Mouse (Mus musculus): ENCODE results near the gene Sstr5. TPM values are rescaled to one million over a fixed set of nuclear protein-coding genes. Genes with fewer than 3 reads are reported as not detected.

Gene Sstr5
- polyA plus RNA-seq, 1 experiment from 2014 or later = 0.10 TPM

DNA sequence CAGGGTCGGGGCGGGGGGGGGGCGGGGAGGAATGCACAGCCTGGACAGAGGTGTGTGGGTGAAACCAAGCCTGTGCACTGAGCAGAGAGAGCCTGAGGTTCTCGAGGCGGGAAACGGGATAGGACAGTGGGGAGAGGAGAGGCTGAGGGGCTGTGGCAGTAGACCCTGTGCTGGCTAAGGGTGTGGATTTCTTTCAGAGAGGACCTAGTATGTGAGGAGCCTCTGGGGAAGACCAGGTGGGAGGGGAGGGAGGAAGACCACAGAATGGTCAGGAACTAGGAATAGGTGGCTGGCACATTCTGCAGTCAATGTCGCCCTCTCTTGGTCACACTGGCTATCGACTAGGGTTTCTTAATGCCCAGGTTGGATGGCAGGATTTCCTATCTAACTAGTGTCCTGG is 27.3 kb downstream of the Sstr5 start:
- Histone ChIP-seq H3K9me3 (replicated peaks) (no peaks in the 10 kb centered on the region), H3K9ac (no peak overlapping the region), H3K4me3 (no peak overlapping the region), H3K4me1 (peaks cover 7% of the 10 kb centered on the region), H3K27ac (no peak overlapping the region), H3K4me2 (no peak overlapping the region), H3K27me3 (peaks cover 69% of the 10 kb centered on the region), H3K36me3 (ENCODE audit: poor library complexity, severe bottlenecking) (no peaks in the 10 kb centered on the region)
- peak; percentile 48; the same call in 1 of the 2 replicates for ATAC-seq
- whole genome bisulfite sequencing = 29% methylated on average over 8 of the region's 8 CpGs

DNA sequence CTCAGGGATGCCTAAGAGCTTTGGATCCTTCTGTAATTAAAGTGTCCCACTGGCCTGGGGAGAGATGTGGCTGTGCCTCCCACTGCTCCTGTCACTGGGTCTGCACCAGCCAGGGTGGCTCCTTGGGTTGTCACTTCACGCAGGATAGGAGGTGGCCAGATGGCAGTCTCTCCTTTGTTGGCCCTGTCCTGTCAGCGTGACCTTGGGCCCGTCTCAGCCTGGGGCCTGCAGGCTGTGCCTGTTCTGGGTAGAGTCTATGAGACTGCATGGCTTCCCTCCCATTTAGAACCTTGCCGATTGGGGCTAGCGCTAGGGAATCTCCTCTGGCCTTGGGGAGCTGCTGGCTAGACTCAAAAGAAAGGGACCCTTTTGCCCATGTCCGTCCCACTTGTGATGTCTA is 28.8 kb downstream of the Sstr5 start:
- Histone ChIP-seq H3K4me3 (no peak overlapping the region), H3K36me3 (ENCODE audit: poor library complexity, severe bottlenecking) (no peaks in the 10 kb centered on the region), H3K4me1 (peaks cover 1% of the 10 kb centered on the region; the same call in 1 of the 2 replicates), H3K9me3 (replicated peaks) (no peaks in the 10 kb centered on the region), H3K4me2 (no peak overlapping the region), H3K27me3 (peaks cover 59% of the 10 kb centered on the region), H3K9ac (no peak overlapping the region), H3K27ac (no peak overlapping the region)
- 70% methylated on average over 6 of the region's 6 CpGs for WGBS
- ATAC-seq = no peak

DNA sequence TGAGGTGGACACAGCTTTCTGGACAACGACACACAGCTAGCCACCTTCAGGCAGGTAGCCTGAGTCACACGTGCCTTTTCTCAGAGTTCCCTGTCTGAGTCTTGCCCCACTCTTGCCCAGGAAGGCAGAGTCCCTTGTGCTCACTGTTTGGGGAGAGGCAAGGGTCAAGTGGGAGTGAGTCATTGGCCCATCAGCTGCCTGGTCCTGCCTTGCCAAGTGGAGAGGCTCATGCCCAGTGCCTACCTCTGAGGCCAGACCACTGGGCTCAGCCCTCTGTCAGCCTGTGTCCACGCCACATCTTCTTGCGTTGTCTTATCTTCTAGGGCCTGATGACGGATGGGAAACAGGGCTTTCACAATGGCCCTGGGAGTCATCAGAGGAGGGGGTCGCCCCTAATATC is 29.3 kb downstream of the Sstr5 start:
- no peaks in the 10 kb centered on the region for H3K9me3 ChIP-seq (replicated peaks)
- H3K9ac ChIP-seq = no peak overlapping the region
- peaks cover 7% of the 10 kb centered on the region for H3K4me1 ChIP-seq
- H3K27me3 ChIP-seq = peaks cover 54% of the 10 kb centered on the region
- H3K27ac ChIP-seq = no peak overlapping the region
- H3K4me2 ChIP-seq = no peak overlapping the region
- ATAC-seq = no peak
- H3K4me3 ChIP-seq = no peak overlapping the region
- WGBS = 73% methylated on average over 6 of the region's 6 CpGs
- H3K36me3 ChIP-seq (ENCODE audit: poor library complexity, severe bottlenecking) = no peaks in the 10 kb centered on the region

DNA sequence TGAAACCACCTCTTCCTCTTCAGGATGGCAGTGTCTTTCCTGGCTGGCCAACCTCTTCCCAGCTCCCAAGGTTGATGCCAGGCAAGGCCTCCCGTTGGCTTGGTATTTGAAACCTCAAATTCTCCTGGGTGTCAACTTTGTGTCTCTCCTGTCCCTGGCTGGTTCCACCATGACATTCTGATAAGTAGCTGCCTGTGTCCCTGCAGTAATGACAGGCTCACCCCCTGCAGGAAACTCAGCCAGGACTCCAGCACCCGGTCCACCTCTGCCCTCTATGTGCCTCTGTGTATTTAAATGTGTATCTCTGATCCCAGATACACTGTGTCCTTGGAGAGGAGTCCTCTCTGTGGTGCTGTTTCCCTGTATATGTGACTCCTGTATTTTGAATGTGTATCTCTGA is 30.8 kb downstream of the Sstr5 start:
- H3K27me3 ChIP-seq = peaks cover 39% of the 10 kb centered on the region
- H3K9me3 ChIP-seq (replicated peaks) = no peaks in the 10 kb centered on the region
- no peak overlapping the region for H3K4me3 ChIP-seq
- H3K36me3 ChIP-seq (ENCODE audit: poor library complexity, severe bottlenecking) = no peaks in the 10 kb centered on the region
- no peak for ATAC-seq
- peaks cover 18% of the 10 kb centered on the region for H3K4me1 ChIP-seq
- no peak overlapping the region for H3K4me2 ChIP-seq
- H3K9ac ChIP-seq = no peak overlapping the region
- WGBS = 88% methylated on average over 2 of the region's 2 CpGs
- H3K27ac ChIP-seq = no peak overlapping the region

DNA sequence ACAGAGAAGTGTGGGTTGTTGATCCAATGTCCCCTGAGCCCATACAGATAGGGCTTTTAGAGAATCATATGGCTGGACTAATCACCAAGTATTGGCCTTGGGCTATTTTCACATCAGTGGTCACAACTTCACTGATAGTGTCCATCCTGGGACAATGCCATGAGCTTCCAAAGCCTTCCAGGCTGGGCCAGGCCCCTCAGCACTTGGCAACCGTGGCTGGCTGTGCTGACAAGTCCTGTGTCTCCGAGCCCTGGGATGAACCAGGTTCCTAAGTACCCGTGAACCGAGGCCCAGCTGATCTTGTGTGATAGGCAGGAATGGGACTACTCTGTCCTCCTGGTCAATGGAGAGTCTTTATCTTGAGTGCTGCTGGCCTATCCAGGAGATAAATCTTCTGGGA is 33.0 kb downstream of the Sstr5 start:
- peaks cover 22% of the 10 kb centered on the region; the same call in 1 of the 2 replicates for H3K27me3 ChIP-seq
- H3K4me3 ChIP-seq = no peak overlapping the region
- H3K36me3 ChIP-seq (ENCODE audit: poor library complexity, severe bottlenecking) = no peaks in the 10 kb centered on the region
- no peaks in the 10 kb centered on the region for H3K9me3 ChIP-seq (replicated peaks)
- H3K9ac ChIP-seq = no peak overlapping the region
- 79% methylated on average over 4 of the region's 4 CpGs for WGBS
- no peak for ATAC-seq
- H3K4me2 ChIP-seq = no peak overlapping the region
- H3K4me1 ChIP-seq = peaks cover 18% of the 10 kb centered on the region
- H3K27ac ChIP-seq = no peak overlapping the region

DNA sequence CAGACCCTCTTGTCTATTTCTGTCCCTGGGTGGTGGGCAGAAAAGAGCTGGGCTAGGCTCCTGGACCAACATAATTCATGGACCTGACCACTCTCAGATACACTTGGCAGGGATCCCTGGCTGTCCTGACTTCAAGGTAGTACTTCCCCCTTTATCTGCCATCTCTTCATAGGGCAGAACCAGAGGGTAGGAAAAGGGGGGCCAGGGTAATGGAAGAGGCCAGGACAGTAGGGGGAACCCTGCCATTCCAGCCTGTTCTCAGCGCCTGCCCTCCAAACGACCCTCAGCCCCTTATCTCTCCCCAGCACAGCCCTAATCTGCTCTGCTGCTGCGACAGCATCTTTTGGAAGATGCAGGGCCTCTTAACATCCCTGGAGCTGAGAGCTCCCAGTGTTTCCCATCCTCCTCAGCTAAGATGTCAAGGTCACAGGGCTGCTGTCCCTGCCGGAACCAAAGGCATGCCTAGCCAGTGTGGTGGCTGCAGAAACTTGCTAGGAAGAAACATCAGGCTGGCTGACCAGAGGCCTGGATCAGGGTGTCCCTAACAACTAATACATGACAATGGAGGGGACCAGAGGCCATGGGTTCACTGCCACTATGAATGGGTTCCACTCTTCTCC is 33.7 kb downstream of the Sstr5 start:
- Histone ChIP-seq H3K27ac (no peak overlapping the region), H3K4me2 (no peak overlapping the region), H3K4me1 (peaks cover 18% of the 10 kb centered on the region), H3K36me3 (ENCODE audit: poor library complexity, severe bottlenecking) (no peaks in the 10 kb centered on the region), H3K9me3 (replicated peaks) (no peaks in the 10 kb centered on the region), H3K9ac (no peak overlapping the region), H3K27me3 (peaks cover 17% of the 10 kb centered on the region; the same call in 1 of the 2 replicates), H3K4me3 (no peak overlapping the region)
- WGBS = 63% methylated on average over 4 of the region's 4 CpGs
- ATAC-seq = no peak

DNA sequence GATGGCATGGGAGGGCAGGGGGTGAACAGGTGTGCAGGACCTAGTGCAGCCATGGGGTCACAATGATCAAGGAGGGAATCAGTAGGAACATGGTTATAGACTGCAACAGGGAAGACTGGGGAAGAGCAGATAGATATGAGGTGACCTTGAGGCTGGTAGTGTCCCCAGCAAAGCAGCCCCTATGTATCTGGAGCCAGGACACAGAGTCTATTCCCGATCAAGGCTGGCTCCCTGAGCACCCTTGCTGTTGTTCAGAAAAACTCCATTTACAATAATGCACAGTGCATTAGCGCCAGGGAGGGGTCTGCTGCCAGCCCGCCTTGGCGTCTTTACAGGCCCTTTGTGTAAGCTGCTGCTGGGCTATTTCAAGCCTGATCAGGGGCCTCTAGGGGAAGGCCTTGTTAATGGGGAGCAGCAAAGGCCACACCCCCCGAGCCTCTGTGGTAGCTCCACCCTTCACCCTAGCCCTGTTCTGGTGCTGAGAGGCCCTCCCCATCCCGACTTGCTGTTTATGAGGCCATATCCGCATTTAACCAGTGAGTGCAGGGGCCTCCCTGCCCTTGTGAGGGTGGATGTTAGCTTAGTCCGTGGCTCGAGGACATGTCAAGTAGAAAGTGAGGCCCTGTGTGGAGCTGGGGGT is 34.7 kb downstream of the Sstr5 start:
- Histone ChIP-seq H3K4me2 (peak overlapping the region; percentile 10; the same call in 1 of the 2 replicates), H3K36me3 (ENCODE audit: poor library complexity, severe bottlenecking) (no peaks in the 10 kb centered on the region), H3K4me1 (peaks cover 18% of the 10 kb centered on the region), H3K9ac (peak overlapping the region; percentile 21; the same call in 1 of the 2 replicates), H3K4me3 (no peak overlapping the region), H3K27me3 (peaks cover 6% of the 10 kb centered on the region; the same call in 1 of the 2 replicates), H3K9me3 (replicated peaks) (no peaks in the 10 kb centered on the region), H3K27ac (peak overlapping the region; percentile 48)
- WGBS = 7% methylated on average over 9 of the region's 9 CpGs
- ATAC-seq = peak; percentile 90

DNA sequence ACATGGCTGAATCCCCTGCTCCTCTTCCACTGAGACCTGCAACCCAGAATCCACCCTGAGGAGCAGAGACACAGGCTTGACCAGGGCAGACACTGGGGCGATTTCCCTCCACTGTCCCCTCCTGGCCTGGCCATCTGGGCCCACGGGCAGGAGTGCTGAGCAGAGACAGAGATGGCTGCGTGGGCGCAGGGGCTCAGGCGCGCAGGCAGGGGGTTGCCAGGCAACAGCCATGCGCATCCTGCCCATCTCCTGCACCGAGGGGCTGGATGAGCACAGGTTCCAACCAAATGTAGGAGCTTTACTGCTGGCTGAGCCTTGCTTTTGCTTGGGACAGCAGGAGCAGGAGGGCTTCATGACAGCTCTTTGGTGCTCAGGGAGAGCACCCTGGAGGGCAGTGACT is 40.5 kb downstream of the Sstr5 start:
- Histone ChIP-seq H3K36me3 (ENCODE audit: poor library complexity, severe bottlenecking) (no peaks in the 10 kb centered on the region), H3K4me1 (no peaks in the 10 kb centered on the region), H3K9ac (no peak overlapping the region), H3K9me3 (replicated peaks) (no peaks in the 10 kb centered on the region), H3K27ac (peak overlapping the region; percentile 31; the same call in 1 of the 2 replicates), H3K4me2 (0 out of 2 replicates have a peak overlapping the region, but pooled peaks have one; percentile 5), H3K4me3 (no peak overlapping the region), H3K27me3 (peaks cover 13% of the 10 kb centered on the region; the same call in 1 of the 2 replicates)
- WGBS = 67% methylated on average over 8 of the region's 8 CpGs
- no peak for ATAC-seq

DNA sequence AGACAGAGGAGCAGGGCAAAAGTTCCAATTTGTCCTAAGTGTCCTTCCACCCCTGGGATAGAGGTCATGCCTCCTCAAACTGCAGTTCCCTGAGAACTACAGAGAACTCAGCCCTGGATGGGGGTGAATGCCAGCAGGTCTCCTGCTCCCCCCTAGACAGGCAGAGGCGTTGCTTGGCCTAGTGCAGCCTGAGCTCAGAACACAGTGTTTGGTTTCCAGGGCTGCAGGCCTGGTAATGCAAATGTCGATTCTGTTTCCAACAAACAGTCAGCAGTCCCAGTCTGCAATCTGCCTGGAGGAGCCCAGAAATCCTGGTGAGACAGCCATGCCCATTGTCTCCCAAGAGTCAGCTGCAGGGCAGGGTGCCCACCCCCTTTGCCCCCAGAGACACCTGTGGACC is 42.8 kb downstream of the Sstr5 start, which contains the start of gene Tekt4:
TSS of gene Tekt4 (plus strand) at position 344 of the 400 bp plus-strand sequence.
- Histone ChIP-seq H3K4me3 (no peak within 1 kb of the TSS), H3K9me3 (replicated peaks) (no peaks in the 10 kb centered on the region), H3K4me1 (no peaks in the 10 kb centered on the region), H3K27ac (no peak within 1 kb of the TSS), H3K27me3 (peaks cover 13% of the 10 kb centered on the region; the same call in 1 of the 2 replicates), H3K9ac (no peak within 1 kb of the TSS; the same call in 1 of the 2 replicates), H3K36me3 (ENCODE audit: poor library complexity, severe bottlenecking) (no peaks in the 10 kb centered on the region), H3K4me2 (no peak within 1 kb of the TSS)
- WGBS = 64% methylated on average over 2 of the region's 2 CpGs
- ATAC-seq = no peak

DNA sequence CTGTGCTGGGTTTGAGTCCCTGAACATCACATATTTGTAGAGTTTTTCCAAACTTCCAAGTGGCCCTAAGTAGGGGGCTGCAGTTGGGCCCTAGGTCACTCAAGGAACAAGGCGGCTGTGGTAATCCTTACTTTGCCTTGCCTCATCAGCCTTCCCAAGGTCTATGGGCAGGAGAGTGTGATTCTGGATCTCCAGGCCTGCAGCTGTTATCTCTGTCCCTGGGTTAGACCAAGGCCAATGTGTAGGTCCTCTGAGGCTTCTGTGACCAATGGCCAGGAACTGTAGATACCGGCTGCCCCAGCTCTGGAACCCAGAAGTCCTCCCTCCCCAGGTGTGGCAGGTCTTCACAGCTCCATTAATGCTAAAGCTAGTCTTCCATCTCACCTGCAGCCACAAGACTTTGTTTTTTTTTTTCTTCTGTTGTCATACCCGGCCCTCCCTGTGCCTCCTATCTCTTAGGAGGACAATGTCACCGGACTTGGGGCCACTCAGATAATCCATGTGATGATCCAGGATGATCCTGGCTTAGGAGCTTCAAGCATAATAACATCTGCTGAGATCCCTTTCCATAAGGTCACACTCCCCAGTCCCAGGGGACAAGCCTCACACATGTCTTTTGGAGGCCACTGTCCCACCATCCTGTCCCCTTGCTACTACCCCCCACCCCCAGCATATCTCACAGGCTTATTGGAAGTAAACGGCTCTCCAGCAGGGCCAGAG is 44.7 kb downstream of the Sstr5 start:
- peaks cover 13% of the 10 kb centered on the region; the same call in 1 of the 2 replicates for H3K27me3 ChIP-seq
- no peak overlapping the region for H3K9ac ChIP-seq
- H3K4me2 ChIP-seq = no peak overlapping the region
- H3K4me3 ChIP-seq = no peak overlapping the region
- no peaks in the 10 kb centered on the region for H3K4me1 ChIP-seq
- H3K27ac ChIP-seq = no peak overlapping the region
- 85% methylated on average over 5 of the region's 5 CpGs for WGBS
- no peak for ATAC-seq
- no peaks in the 10 kb centered on the region for H3K9me3 ChIP-seq (replicated peaks)
- no peaks in the 10 kb centered on the region for H3K36me3 ChIP-seq (ENCODE audit: poor library complexity, severe bottlenecking)

DNA sequence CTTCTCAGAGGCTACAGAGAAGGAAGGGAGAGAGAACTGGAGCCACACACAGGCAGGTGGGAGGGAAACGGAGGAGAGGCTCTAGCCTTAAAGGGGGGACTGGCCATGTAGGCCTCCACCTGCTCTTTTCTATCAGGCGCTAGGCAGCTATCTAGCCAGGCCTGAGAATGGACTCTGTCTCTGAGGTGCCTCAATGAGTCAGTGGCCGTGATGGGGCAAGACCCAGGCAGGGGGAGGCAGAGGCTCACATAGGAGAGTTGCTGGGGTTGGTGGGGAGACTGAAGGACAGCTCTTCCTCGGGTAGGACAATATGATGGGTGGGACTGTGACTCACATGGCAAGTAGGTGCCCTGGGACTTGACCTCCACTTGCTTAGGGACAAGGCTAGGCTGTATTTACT is 46.8 kb downstream of the Sstr5 start:
- H3K27me3 ChIP-seq = 0 out of 2 replicates have a peak, but pooled peaks cover 4% of the 10 kb centered on the region
- no peak for ATAC-seq
- 69% methylated on average over 4 of the region's 4 CpGs for WGBS

DNA sequence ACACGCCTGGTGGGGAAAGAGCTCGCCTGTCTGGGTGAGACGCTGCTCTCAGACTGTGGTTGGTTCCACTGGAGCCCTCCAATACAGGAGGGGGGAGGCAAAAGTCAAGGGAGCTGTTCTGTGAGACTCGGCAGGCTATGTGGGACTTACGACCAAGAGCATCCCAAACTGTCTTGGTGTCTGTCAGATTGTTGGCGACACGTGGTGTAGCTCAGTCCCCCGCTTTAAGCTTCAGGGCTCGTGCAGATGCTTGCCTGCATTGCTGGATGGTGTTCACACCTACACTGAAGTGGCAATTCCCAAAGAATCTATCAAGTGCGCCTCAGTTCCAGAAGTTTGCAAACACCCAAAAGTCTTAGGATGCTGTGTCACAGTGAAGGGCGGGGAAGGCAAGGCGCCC is 49.2 kb downstream of the Sstr5 start:
- H3K27me3 ChIP-seq = no peaks in the 10 kb centered on the region
- no peak overlapping the region for H3K9ac ChIP-seq
- no peak overlapping the region for H3K4me2 ChIP-seq
- H3K4me3 ChIP-seq = no peak overlapping the region
- no peak overlapping the region for H3K27ac ChIP-seq
- no peaks in the 10 kb centered on the region for H3K36me3 ChIP-seq (ENCODE audit: poor library complexity, severe bottlenecking)
- no peaks in the 10 kb centered on the region for H3K9me3 ChIP-seq (replicated peaks)
- ATAC-seq = no peak
- H3K4me1 ChIP-seq = no peaks in the 10 kb centered on the region; the same call in 1 of the 2 replicates
- 91% methylated on average over 12 of the region's 12 CpGs for WGBS

More for the DNA sequence above, 46.8 kb downstream of the Sstr5 start:
- Histone ChIP-seq H3K9ac (no peak overlapping the region), H3K4me3 (no peak overlapping the region), H3K9me3 (replicated peaks) (no peaks in the 10 kb centered on the region), H3K4me1 (no peaks in the 10 kb centered on the region), H3K36me3 (ENCODE audit: poor library complexity, severe bottlenecking) (no peaks in the 10 kb centered on the region), H3K4me2 (no peak overlapping the region), H3K27ac (no peak overlapping the region)

Measured in forebrain, embryonic 13.5 days (tissue).